Mouse (Mus musculus): Measurements from ENCODE around the gene Ahctf1. TPM values are rescaled to one million over a fixed set of nuclear protein-coding genes. Genes with fewer than 3 reads are reported as not detected.
"Not testable (repeated sequence)": the region's sequence is repeated elsewhere in the genome, so short reads cannot be mapped to it uniquely, and the experiment has no call there.

The Ahctf1 gene
- polyA plus RNA-seq, 1 experiment from 2014 or later, result 8.8 TPM

GRCm38 (mm10) chr1:179728661-179729060 lies 74.8 kb downstream of the Ahctf1 start:
- H3K9ac ChIP-seq (ENCODE audit: low read depth, low read length), result no peak overlapping the region
- H3K4me3 ChIP-seq (ENCODE audit: low read depth, low read length), result no peak overlapping the region
- ATAC-seq, result no peak
- H3K27ac ChIP-seq (ENCODE audit: low read depth, low read length), result no peak overlapping the region
- no peaks in the 10 kb centered on the region for H3K36me3 ChIP-seq (ENCODE audit: control insufficient read depth, insufficient read depth)
- H3K9me3 ChIP-seq (ENCODE audit: control insufficient read depth), result no peaks in the 10 kb centered on the region
- H3K4me1 ChIP-seq (replicated peaks; ENCODE audit: control insufficient read depth, insufficient read depth, low read length), result no peaks in the 10 kb centered on the region
- 88% methylated on average over 10 of the region's 10 CpGs for WGBS
- no peak for TF ChIP-seq CTCF (IDR thresholded peaks at IDR 0.05; ENCODE audit: low read depth)
- no peaks in the 10 kb centered on the region for H3K27me3 ChIP-seq (replicated peaks; ENCODE audit: control insufficient read depth, insufficient read depth, low read length)
- H3K4me2 ChIP-seq (replicated peaks; ENCODE audit: low read depth), result no peak overlapping the region

- WGBS, result 41% methylated on average over 8 of the region's 8 CpGs
- H3K36me3 ChIP-seq (ENCODE audit: control insufficient read depth, insufficient read depth), result no peaks in the 10 kb centered on the region
- no peak overlapping the region for H3K4me2 ChIP-seq (replicated peaks; ENCODE audit: low read depth)
- no peaks in the 10 kb centered on the region for H3K27me3 ChIP-seq (replicated peaks; ENCODE audit: control insufficient read depth, insufficient read depth, low read length)
- no peak overlapping the region for H3K27ac ChIP-seq (ENCODE audit: low read depth, low read length)
- no peaks in the 10 kb centered on the region for H3K4me1 ChIP-seq (replicated peaks; ENCODE audit: control insufficient read depth, insufficient read depth, low read length)
- no peak overlapping the region for H3K9ac ChIP-seq (ENCODE audit: low read depth, low read length)
- no peak overlapping the region for H3K4me3 ChIP-seq (ENCODE audit: low read depth, low read length)
- peak; percentile 83 for ATAC-seq
- no peaks in the 10 kb centered on the region for H3K9me3 ChIP-seq (ENCODE audit: control insufficient read depth)
- no peak for TF ChIP-seq CTCF (IDR thresholded peaks at IDR 0.05; ENCODE audit: low read depth)
Measured at GRCm38 (mm10) chr1:179722811-179723469, 80.5 kb downstream of the Ahctf1 start.

- no peak for TF ChIP-seq CTCF (IDR thresholded peaks at IDR 0.05; ENCODE audit: low read depth)
- no peaks in the 10 kb centered on the region for H3K27me3 ChIP-seq (replicated peaks; ENCODE audit: control insufficient read depth, insufficient read depth, low read length)
- H3K27ac ChIP-seq (ENCODE audit: low read depth, low read length), result no peak overlapping the region
- no peaks in the 10 kb centered on the region for H3K4me1 ChIP-seq (replicated peaks; ENCODE audit: control insufficient read depth, insufficient read depth, low read length)
- no peaks in the 10 kb centered on the region for H3K9me3 ChIP-seq (ENCODE audit: control insufficient read depth)
- no peak overlapping the region for H3K4me3 ChIP-seq (ENCODE audit: low read depth, low read length)
- ATAC-seq, result no peak
- H3K4me2 ChIP-seq (replicated peaks; ENCODE audit: low read depth), result no peak overlapping the region
- H3K9ac ChIP-seq (ENCODE audit: low read depth, low read length), result no peak overlapping the region
- WGBS, result 95% methylated on average over 4 of the region's 4 CpGs
- H3K36me3 ChIP-seq (ENCODE audit: control insufficient read depth, insufficient read depth), result no peaks in the 10 kb centered on the region
Measured at GRCm38 (mm10) chr1:179715786-179716185, 87.7 kb downstream of the Ahctf1 start.

DNA sequence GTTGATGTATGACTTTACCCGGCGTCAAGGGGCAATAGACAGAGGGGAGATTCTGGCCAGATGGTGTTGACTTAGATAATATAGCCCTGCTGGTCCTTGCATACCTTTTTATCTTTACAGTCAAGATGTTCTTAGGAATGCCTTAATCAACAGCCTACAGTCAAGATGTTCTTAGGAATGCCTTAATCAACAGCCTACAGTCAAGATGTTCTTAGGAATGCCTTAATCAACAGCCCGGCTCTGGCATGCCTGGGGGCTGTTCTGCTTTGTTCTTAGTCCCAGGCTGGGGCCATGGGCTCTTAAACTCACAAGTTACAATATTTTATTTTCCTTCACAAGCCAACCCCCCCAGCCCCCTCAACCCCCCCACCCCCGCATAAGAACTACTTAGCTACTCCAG lies 88.2 kb downstream of the Ahctf1 start:
- not testable (repeated sequence) for H3K27me3 ChIP-seq (replicated peaks; ENCODE audit: control insufficient read depth, insufficient read depth, low read length); ATAC-seq; H3K9me3 ChIP-seq (ENCODE audit: control insufficient read depth); H3K36me3 ChIP-seq (ENCODE audit: control insufficient read depth, insufficient read depth); H3K27ac ChIP-seq (ENCODE audit: low read depth, low read length); H3K9ac ChIP-seq (ENCODE audit: low read depth, low read length); H3K4me1 ChIP-seq (replicated peaks; ENCODE audit: control insufficient read depth, insufficient read depth, low read length); H3K4me3 ChIP-seq (ENCODE audit: low read depth, low read length); H3K4me2 ChIP-seq (replicated peaks; ENCODE audit: low read depth)
- WGBS, result 72% methylated on average over 4 of the region's 4 CpGs

GRCm38 (mm10) chr1:179713367-179713766 lies 90.1 kb downstream of the Ahctf1 start:
- no peaks in the 10 kb centered on the region for H3K4me1 ChIP-seq (replicated peaks; ENCODE audit: control insufficient read depth, insufficient read depth, low read length)
- no peak overlapping the region for H3K4me3 ChIP-seq (ENCODE audit: low read depth, low read length)
- H3K9me3 ChIP-seq (ENCODE audit: control insufficient read depth), result no peaks in the 10 kb centered on the region
- no peaks in the 10 kb centered on the region for H3K36me3 ChIP-seq (ENCODE audit: control insufficient read depth, insufficient read depth)
- ATAC-seq, result no peak
- H3K4me2 ChIP-seq (replicated peaks; ENCODE audit: low read depth), result no peak overlapping the region
- no peaks in the 10 kb centered on the region for H3K27me3 ChIP-seq (replicated peaks; ENCODE audit: control insufficient read depth, insufficient read depth, low read length)
- H3K9ac ChIP-seq (ENCODE audit: low read depth, low read length), result no peak overlapping the region
- no peak overlapping the region for H3K27ac ChIP-seq (ENCODE audit: low read depth, low read length)
- TF ChIP-seq CTCF (IDR thresholded peaks at IDR 0.05; ENCODE audit: low read depth), result no peak
- 89% methylated on average over 3 of the region's 3 CpGs for WGBS

DNA sequence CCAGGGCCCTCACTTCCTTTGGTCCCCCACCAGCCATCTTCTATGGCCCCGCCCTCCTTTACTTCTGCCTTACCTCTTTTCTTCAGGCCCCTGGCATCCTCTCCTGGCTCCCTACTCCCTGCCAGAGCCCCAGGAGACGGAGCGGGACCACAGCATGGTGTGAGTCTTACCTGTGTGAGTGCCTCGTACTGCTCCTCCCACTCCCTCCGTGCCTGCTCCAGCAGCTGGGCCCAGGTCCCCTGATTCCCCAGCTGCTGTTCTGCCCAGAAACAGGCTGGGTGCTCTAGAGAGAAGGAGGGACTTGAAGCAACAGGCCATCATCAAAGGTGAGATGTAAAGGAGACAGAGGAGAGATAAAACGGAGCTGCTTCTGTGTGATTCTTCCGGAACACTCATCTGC lies 90.8 kb downstream of the Ahctf1 start:
- no peak for TF ChIP-seq CTCF (IDR thresholded peaks at IDR 0.05; ENCODE audit: low read depth)
- Histone ChIP-seq H3K27ac (ENCODE audit: low read depth, low read length) (no peak overlapping the region), H3K4me3 (ENCODE audit: low read depth, low read length) (no peak overlapping the region), H3K36me3 (ENCODE audit: control insufficient read depth, insufficient read depth) (no peaks in the 10 kb centered on the region), H3K9me3 (ENCODE audit: control insufficient read depth) (no peaks in the 10 kb centered on the region), H3K27me3 (replicated peaks; ENCODE audit: control insufficient read depth, insufficient read depth, low read length) (no peaks in the 10 kb centered on the region), H3K4me2 (replicated peaks; ENCODE audit: low read depth) (no peak overlapping the region), H3K9ac (ENCODE audit: low read depth, low read length) (no peak overlapping the region), H3K4me1 (replicated peaks; ENCODE audit: control insufficient read depth, insufficient read depth, low read length) (no peaks in the 10 kb centered on the region)
- WGBS, result 87% methylated on average over 7 of the region's 7 CpGs
- ATAC-seq, result no peak

- 79% methylated on average over 5 of the region's 5 CpGs for WGBS
- Histone ChIP-seq H3K9ac (ENCODE audit: low read depth, low read length) (no peak overlapping the region), H3K4me2 (replicated peaks; ENCODE audit: low read depth) (no peak overlapping the region), H3K36me3 (ENCODE audit: control insufficient read depth, insufficient read depth) (no peaks in the 10 kb centered on the region), H3K27ac (ENCODE audit: low read depth, low read length) (no peak overlapping the region), H3K27me3 (replicated peaks; ENCODE audit: control insufficient read depth, insufficient read depth, low read length) (no peaks in the 10 kb centered on the region), H3K4me1 (replicated peaks; ENCODE audit: control insufficient read depth, insufficient read depth, low read length) (no peaks in the 10 kb centered on the region), H3K9me3 (ENCODE audit: control insufficient read depth) (no peaks in the 10 kb centered on the region), H3K4me3 (ENCODE audit: low read depth, low read length) (no peak overlapping the region)
- TF ChIP-seq CTCF (IDR thresholded peaks at IDR 0.05; ENCODE audit: low read depth), result no peak
- ATAC-seq, result no peak
Measured at GRCm38 (mm10) chr1:179710739-179711138, 92.7 kb downstream of the Ahctf1 start.

All from intestine, postnatal 0 days (tissue).